Mouse (Mus musculus): ENCODE data around the gene Npat.

DNA sequence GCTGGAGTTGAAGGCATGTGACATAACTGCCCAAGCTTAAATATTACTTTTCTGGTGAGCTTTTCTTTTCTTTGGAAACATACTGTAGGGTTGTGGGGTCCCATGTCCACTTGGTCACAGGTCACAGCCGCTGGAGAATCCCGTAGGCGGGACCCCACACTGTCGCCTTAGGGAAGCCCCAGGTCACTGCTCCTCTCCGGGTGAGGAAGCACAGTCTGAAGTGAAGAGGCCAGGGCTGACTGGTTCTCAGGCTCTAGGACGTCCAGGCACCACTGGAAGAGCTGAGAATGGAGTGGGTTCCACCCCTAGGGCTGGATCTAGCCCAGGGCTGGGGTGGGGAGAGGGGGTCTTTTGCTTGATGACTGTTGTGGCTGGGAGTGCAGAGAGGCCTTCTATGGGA is 61.8 kb downstream of the Npat start:
- TF ChIP-seq HCFC1 (IDR thresholded peaks at IDR 0.05; ENCODE audit: borderline replicate concordance, insufficient read depth, low read length) (no peak), ZC3H11A (IDR thresholded peaks at IDR 0.05; ENCODE audit: borderline replicate concordance, low read depth, low read length) (no peak), CHD2 (IDR thresholded peaks at IDR 0.05; ENCODE audit: low read depth, low read length) (no peak)

Data from ES-E14 (cell line).